Mouse (Mus musculus): ENCODE measurements around the gene Krtap15. TPM values are rescaled to one million over a fixed set of nuclear protein-coding genes. Genes with fewer than 3 reads are reported as not detected.

The Krtap15 gene
- not detected for polyA plus RNA-seq (2014; fragmentation: Illumina TruSeq; extraction: RNeasy Lipid Tissue Mini Kit (QIAGEN cat#74804); ENCODE audit: low read depth, low replicate concordance)

DNA sequence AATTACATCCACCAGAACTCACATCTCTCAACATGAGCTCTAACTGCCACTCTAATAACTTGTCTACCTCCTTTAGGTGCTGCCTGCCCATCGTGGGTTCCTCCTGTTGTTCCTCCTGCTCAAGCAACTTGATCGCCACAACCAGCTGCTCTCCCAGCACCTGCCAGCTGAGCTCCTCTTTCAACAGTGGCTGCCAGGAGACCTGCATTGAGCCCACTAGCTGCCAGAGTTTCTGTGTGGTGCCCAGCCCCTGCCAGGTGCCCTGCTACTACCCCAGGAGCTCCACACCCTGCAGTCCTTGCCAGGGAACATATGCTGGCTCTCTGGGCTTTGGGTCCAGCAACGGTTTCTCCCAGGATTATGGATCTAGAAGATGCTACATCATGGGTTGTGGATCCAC is at the start of gene Krtap15:
Gene Krtap15 (plus strand): TSS at position 150 of the 400 bp plus-strand sequence.

GRCm38 (mm10) chr16:88774106-88774505 is 45.9 kb upstream of the Krtap15 start, which contains the start of gene 2310057N15Rik:
TSS of gene 2310057N15Rik (minus strand) at chr16:88774206.

DNA sequence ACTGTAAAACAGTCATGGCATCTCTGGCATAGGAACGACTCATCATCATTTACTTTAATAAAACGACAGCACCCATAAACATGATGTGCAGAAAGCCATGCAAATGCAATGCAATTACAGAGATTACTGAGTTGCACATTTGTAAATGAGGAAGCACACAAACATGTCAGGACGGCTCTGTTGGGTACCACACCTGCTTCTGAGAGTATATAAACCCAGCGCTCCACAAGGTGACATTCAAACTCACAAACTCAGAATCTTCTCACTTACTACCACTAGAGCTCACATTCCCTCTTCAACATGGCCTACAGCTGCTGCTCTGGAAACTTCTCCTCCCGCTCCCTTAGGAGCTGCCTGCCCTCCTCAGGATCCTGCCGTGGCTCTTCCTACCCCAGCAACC is 42.4 kb upstream of the Krtap15 start, which contains the start of gene Gm5965:
Gene Gm5965 (plus strand): TSS at position 301 of the 400 bp plus-strand sequence.

DNA sequence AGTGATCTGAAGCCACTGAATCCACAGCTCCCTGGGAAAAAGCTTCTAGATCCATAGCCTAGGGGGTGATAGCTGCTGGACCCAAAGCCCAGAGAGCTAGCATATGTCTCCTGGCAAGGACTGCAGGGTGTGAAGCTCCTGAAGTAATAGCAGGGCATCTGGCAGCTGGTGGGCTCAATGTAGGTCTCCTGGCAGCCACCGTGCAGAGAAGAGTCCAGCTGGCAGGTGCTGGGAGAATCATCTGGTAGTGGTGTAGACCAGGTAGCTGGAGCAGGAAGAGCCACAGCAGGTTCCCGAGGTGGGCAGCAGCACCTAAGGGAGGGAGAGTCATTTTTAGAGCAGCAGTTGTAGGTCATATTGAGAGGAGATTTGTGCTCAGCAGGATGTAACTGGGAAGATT is 8.2 kb upstream of the Krtap15 start, which contains the start of gene Gm20741:
Gene Gm20741 (minus strand): TSS at position 394 of the 400 bp plus-strand sequence.

DNA sequence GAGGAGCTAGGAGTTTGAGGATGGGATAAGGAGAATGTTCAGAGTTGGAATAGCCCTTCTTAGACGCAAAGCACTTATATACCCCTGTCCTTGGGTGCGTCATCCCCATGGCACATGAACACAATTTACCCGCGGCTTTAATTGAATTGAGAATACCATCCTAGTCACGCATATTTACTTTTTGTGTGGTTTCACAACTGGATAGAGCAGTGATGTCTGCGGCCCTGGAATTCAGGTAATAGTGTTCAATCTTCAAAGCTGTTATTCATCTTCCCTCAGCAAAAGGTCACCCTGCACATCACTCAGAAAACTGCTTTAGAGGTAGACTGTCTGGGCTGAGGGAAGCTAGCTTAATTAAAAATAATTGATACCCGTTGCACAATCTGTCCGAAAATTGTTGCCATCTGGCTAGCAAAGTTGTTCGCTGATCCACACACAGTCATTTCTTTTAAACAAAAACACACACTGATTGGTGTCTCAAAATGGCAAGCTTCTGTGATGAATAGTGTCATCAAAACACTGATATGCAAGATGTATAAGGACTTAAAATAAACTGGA is 6.2 kb downstream of the Krtap15 start, which contains the start of gene Krtap14:
Gene Krtap14 (minus strand): TSS at position 51 of the 558 bp plus-strand sequence.

GRCm38 (mm10) chr16:88869311-88869710 is 49.3 kb downstream of the Krtap15 start, which contains the start of gene Krtap19-1:
TSS of gene Krtap19-1 (minus strand) at chr16:88869411.

DNA sequence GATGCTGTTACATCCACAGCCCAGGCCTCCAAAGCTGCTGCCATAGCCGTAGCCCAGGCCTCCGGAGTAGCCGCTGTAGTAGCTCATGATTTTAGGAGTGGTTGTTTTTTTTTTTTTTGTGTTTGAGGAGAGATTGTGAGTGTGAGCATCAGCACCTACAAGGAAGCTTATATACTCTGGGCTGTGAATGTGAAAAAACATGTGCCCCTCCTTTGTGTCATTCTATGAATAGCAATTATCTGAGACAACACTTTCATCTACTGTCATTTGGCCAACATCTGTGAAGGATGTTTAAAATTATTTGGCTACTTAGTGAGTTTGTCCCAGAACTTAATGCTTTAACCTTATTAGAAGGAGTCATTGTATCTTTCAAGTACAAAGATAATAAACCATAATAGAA is 54.2 kb downstream of the Krtap15 start, which contains the start of gene Krtap19-2:
Gene Krtap19-2 (minus strand): TSS at position 101 of the 400 bp plus-strand sequence.

GRCm38 (mm10) chr16:88877938-88878337 is 57.9 kb downstream of the Krtap15 start, which contains the start of gene Krtap19-3:
TSS of gene Krtap19-3 (minus strand) at chr16:88878038.

Other genes starting within 250 kb of the Krtap15 start
- 0.29 TPM for gene Krtap24-1, start 207.9 kb upstream of the Krtap15 start, polyA plus RNA-seq (2014; fragmentation: Illumina TruSeq; extraction: RNeasy Lipid Tissue Mini Kit (QIAGEN cat#74804); ENCODE audit: low read depth, low replicate concordance)
- not detected for gene 2310079G19Rik, start 192.5 kb upstream of the Krtap15 start, polyA plus RNA-seq (2014; fragmentation: Illumina TruSeq; extraction: RNeasy Lipid Tissue Mini Kit (QIAGEN cat#74804); ENCODE audit: low read depth, low replicate concordance)
- not detected for gene Krtap26-1, start 172.4 kb upstream of the Krtap15 start, polyA plus RNA-seq (2014; fragmentation: Illumina TruSeq; extraction: RNeasy Lipid Tissue Mini Kit (QIAGEN cat#74804); ENCODE audit: low read depth, low replicate concordance)
- not detected for gene Krtap27-1, start 148.5 kb upstream of the Krtap15 start, polyA plus RNA-seq (2014; fragmentation: Illumina TruSeq; extraction: RNeasy Lipid Tissue Mini Kit (QIAGEN cat#74804); ENCODE audit: low read depth, low replicate concordance)
- not detected for gene 2310061N02Rik, start 112.3 kb upstream of the Krtap15 start, polyA plus RNA-seq (2014; fragmentation: Illumina TruSeq; extraction: RNeasy Lipid Tissue Mini Kit (QIAGEN cat#74804); ENCODE audit: low read depth, low replicate concordance)
- not detected for gene Krtap13-1, start 91.4 kb upstream of the Krtap15 start, polyA plus RNA-seq (2014; fragmentation: Illumina TruSeq; extraction: RNeasy Lipid Tissue Mini Kit (QIAGEN cat#74804); ENCODE audit: low read depth, low replicate concordance)
- not detected for gene Krtap13, start 68.6 kb upstream of the Krtap15 start, polyA plus RNA-seq (2014; fragmentation: Illumina TruSeq; extraction: RNeasy Lipid Tissue Mini Kit (QIAGEN cat#74804); ENCODE audit: low read depth, low replicate concordance)
- not detected for gene 2310034C09Rik, start 61.4 kb upstream of the Krtap15 start, polyA plus RNA-seq (2014; fragmentation: Illumina TruSeq; extraction: RNeasy Lipid Tissue Mini Kit (QIAGEN cat#74804); ENCODE audit: low read depth, low replicate concordance)
- not detected for gene 2310057N15Rik, start 46.0 kb upstream of the Krtap15 start, polyA plus RNA-seq (2014; fragmentation: Illumina TruSeq; extraction: RNeasy Lipid Tissue Mini Kit (QIAGEN cat#74804); ENCODE audit: low read depth, low replicate concordance)
- gene Gm5965, start 42.3 kb upstream of the Krtap15 start, polyA plus RNA-seq (2014; fragmentation: Illumina TruSeq; extraction: RNeasy Lipid Tissue Mini Kit (QIAGEN cat#74804); ENCODE audit: low read depth, low replicate concordance), result not detected
- gene Gm20741, start 8.0 kb upstream of the Krtap15 start, polyA plus RNA-seq (2014; fragmentation: Illumina TruSeq; extraction: RNeasy Lipid Tissue Mini Kit (QIAGEN cat#74804); ENCODE audit: low read depth, low replicate concordance), result not detected
- gene Krtap14, start 5.9 kb downstream of the Krtap15 start, polyA plus RNA-seq (2014; fragmentation: Illumina TruSeq; extraction: RNeasy Lipid Tissue Mini Kit (QIAGEN cat#74804); ENCODE audit: low read depth, low replicate concordance), result not detected
- gene Krtap19-1, start 49.2 kb downstream of the Krtap15 start, polyA plus RNA-seq (2014; fragmentation: Illumina TruSeq; extraction: RNeasy Lipid Tissue Mini Kit (QIAGEN cat#74804); ENCODE audit: low read depth, low replicate concordance), result not detected
- gene Krtap19-2, start 54.1 kb downstream of the Krtap15 start, polyA plus RNA-seq (2014; fragmentation: Illumina TruSeq; extraction: RNeasy Lipid Tissue Mini Kit (QIAGEN cat#74804); ENCODE audit: low read depth, low replicate concordance), result not detected
- not detected for gene Krtap19-3, start 57.8 kb downstream of the Krtap15 start, polyA plus RNA-seq (2014; fragmentation: Illumina TruSeq; extraction: RNeasy Lipid Tissue Mini Kit (QIAGEN cat#74804); ENCODE audit: low read depth, low replicate concordance)
- gene Krtap19-4, start 64.9 kb downstream of the Krtap15 start, polyA plus RNA-seq (2014; fragmentation: Illumina TruSeq; extraction: RNeasy Lipid Tissue Mini Kit (QIAGEN cat#74804); ENCODE audit: low read depth, low replicate concordance), result not detected
- gene Krtap19-5, start 76.2 kb downstream of the Krtap15 start, polyA plus RNA-seq (2014; fragmentation: Illumina TruSeq; extraction: RNeasy Lipid Tissue Mini Kit (QIAGEN cat#74804); ENCODE audit: low read depth, low replicate concordance), result not detected
- not detected for gene Krtap19-9b, start 112.0 kb downstream of the Krtap15 start, polyA plus RNA-seq (2014; fragmentation: Illumina TruSeq; extraction: RNeasy Lipid Tissue Mini Kit (QIAGEN cat#74804); ENCODE audit: low read depth, low replicate concordance)
- not detected for gene Krtap16-3, start 142.7 kb downstream of the Krtap15 start, polyA plus RNA-seq (2014; fragmentation: Illumina TruSeq; extraction: RNeasy Lipid Tissue Mini Kit (QIAGEN cat#74804); ENCODE audit: low read depth, low replicate concordance)
- not detected for gene Krtap22-2, start 190.5 kb downstream of the Krtap15 start, polyA plus RNA-seq (2014; fragmentation: Illumina TruSeq; extraction: RNeasy Lipid Tissue Mini Kit (QIAGEN cat#74804); ENCODE audit: low read depth, low replicate concordance)
- not detected for gene Gm10229, start 195.1 kb downstream of the Krtap15 start, polyA plus RNA-seq (2014; fragmentation: Illumina TruSeq; extraction: RNeasy Lipid Tissue Mini Kit (QIAGEN cat#74804); ENCODE audit: low read depth, low replicate concordance)
- not detected for gene Krtap6-1, start 211.5 kb downstream of the Krtap15 start, polyA plus RNA-seq (2014; fragmentation: Illumina TruSeq; extraction: RNeasy Lipid Tissue Mini Kit (QIAGEN cat#74804); ENCODE audit: low read depth, low replicate concordance)
- not detected for gene Gm10228, start 221.3 kb downstream of the Krtap15 start, polyA plus RNA-seq (2014; fragmentation: Illumina TruSeq; extraction: RNeasy Lipid Tissue Mini Kit (QIAGEN cat#74804); ENCODE audit: low read depth, low replicate concordance)
- gene Krtap6-5, start 227.7 kb downstream of the Krtap15 start, polyA plus RNA-seq (2014; fragmentation: Illumina TruSeq; extraction: RNeasy Lipid Tissue Mini Kit (QIAGEN cat#74804); ENCODE audit: low read depth, low replicate concordance), result not detected
- gene 1110025L11Rik, start 243.8 kb downstream of the Krtap15 start, polyA plus RNA-seq (2014; fragmentation: Illumina TruSeq; extraction: RNeasy Lipid Tissue Mini Kit (QIAGEN cat#74804); ENCODE audit: low read depth, low replicate concordance), result 0.45 TPM

All from testis, adult 10 weeks (tissue).